Mouse (Mus musculus) midbrain, postnatal 0 days (tissue): Measurements from ENCODE around the gene Igf2bp3. TPM values are rescaled to one million over a fixed set of nuclear protein-coding genes. Genes with fewer than 3 reads are reported as not detected.

ENCODE experiments used
- ATAC-seq: fragments of 200-750 bp; cut with Nextera tagmentation; 2 replicates; pipeline ENCODE4 v1.8.0; 2017; ENCODE audit warnings: moderate number of reproducible peaks, mild to moderate bottlenecking, moderate TSS enrichment, moderate library complexity; ENCODE audit not compliant: low FRiP score
- DNase-seq: peaks from one replicate; pipeline ENCODE4 v3.0.0-alpha.2; 2015; ENCODE audit warnings: low spot score
- H3K27ac ChIP-seq: fragments of 300-500 bp; sonication (generic); 2 replicates; pipeline ENCODE4 v1.5.1; 2014; ENCODE audit warnings: low read depth, mild to moderate bottlenecking, low read length, mixed read lengths
- H3K27me3 ChIP-seq: fragments of 300-500 bp; sonication (generic); 2 replicates; pipeline ENCODE4 v1.6.1; 2014; ENCODE audit warnings: low read length, control low read depth, mixed read lengths; ENCODE audit not compliant: insufficient read depth
- H3K36me3 ChIP-seq: fragments of 300-500 bp; sonication (generic); 2 replicates; pipeline ENCODE4 v1.6.1; 2014; ENCODE audit warnings: low read length, control low read depth, mixed read lengths; ENCODE audit not compliant: insufficient read depth
- H3K4me1 ChIP-seq: fragments of 300-500 bp; sonication (generic); 2 replicates; pipeline ENCODE4 v1.6.1; 2014; ENCODE audit warnings: mild to moderate bottlenecking, control low read depth, antibody characterized with exemption, low read length, mixed read lengths; ENCODE audit not compliant: insufficient read depth
- H3K4me2 ChIP-seq: fragments of 300-500 bp; sonication (generic); 2 replicates; pipeline ENCODE4 v1.6.1; 2014; ENCODE audit warnings: low read depth, mild to moderate bottlenecking, low read length, mixed read lengths; ENCODE audit not compliant: poor library complexity, severe bottlenecking
- H3K4me3 ChIP-seq: fragments of 300-500 bp; sonication (generic); 2 replicates; pipeline ENCODE4 v1.5.1; 2014; ENCODE audit warnings: low read depth, mild to moderate bottlenecking, low read length, moderate library complexity
- H3K9ac ChIP-seq: fragments of 300-500 bp; sonication (generic); replicated peaks from 2 replicates; pipeline ENCODE4 v1.6.1; 2014; ENCODE audit warnings: mild to moderate bottlenecking, low read length, moderate library complexity, mixed read lengths; ENCODE audit not compliant: poor library complexity, severe bottlenecking
- H3K9me3 ChIP-seq: fragments of 300-500 bp; sonication (generic); 2 replicates; pipeline ENCODE4 v1.6.1; 2016; ENCODE audit warnings: low read length, control low read depth
- CTCF ChIP-seq: IDR thresholded peaks from 2 replicates; pipeline ENCODE4 v1.5.1; 2016; ENCODE audit warnings: antibody characterized with exemption, mild to moderate bottlenecking
- WGBS: fragments of 180-500 bp; shearing (Covaris S2); extraction: QIAGEN DNeasy Blood & Tissue Kit; methylation state at CpG from one replicate; pipeline ENCODE4 v1.1.7; 2014; 5-methylcytosine and 5-hydroxymethylcytosine counted together
- polyA plus RNA-seq: library from polyadenylated mRNA; unstranded; fragments of >200 nt; fragmentation: Nextera tagmentation; extraction: Ambion mirVana; gene quantifications from 2 replicates; pipeline ENCODE4 v1.2.1, GENCODE M21; 2015
- total RNA-seq: library from RNA; depleted of rRNA; stranded (reverse); fragments of >200 nt; gene quantifications from 2 replicates; pipeline ENCODE4 v1.2.3, GENCODE M21; 2014

Igf2bp3 gene
- total and polyA plus RNA-seq, 2 experiments from 2014 or later, result 5.4 to 10.6 TPM

- no peaks in the 10 kb centered on the region for H3K9me3 ChIP-seq
- no peak overlapping the region for H3K27ac ChIP-seq
- peak; percentile 27; the same call in 1 of the 2 replicates for ATAC-seq
- no peak overlapping the region for H3K4me3 ChIP-seq
- WGBS, result 65% methylated on average over 8 of the region's 8 CpGs
- H3K36me3 ChIP-seq, result no peaks in the 10 kb centered on the region
- no peak overlapping the region for H3K9ac ChIP-seq
- H3K4me2 ChIP-seq, result no peak overlapping the region
- H3K4me1 ChIP-seq, result peaks cover 4% of the 10 kb centered on the region; the same call in 1 of the 2 replicates
- H3K27me3 ChIP-seq, result no peaks in the 10 kb centered on the region
- peak; percentile 66 for DNase-seq
- peak; percentile 77 for TF ChIP-seq CTCF
Measured at GRCm38 (mm10) chr6:49208297-49208930, 6.3 kb downstream of the Igf2bp3 start.

GRCm38 (mm10) chr6:49206416-49206815, 8.3 kb downstream of the Igf2bp3 start:
- Histone ChIP-seq H3K27me3 (no peaks in the 10 kb centered on the region), H3K9me3 (no peaks in the 10 kb centered on the region), H3K36me3 (no peaks in the 10 kb centered on the region), H3K4me1 (peaks cover 4% of the 10 kb centered on the region; the same call in 1 of the 2 replicates), H3K4me2 (no peak overlapping the region), H3K9ac (no peak overlapping the region), H3K27ac (no peak overlapping the region), H3K4me3 (no peak overlapping the region)
- no peak for TF ChIP-seq CTCF
- ATAC-seq (no peak), DNase-seq (peak; percentile 24)
- WGBS, result 63% methylated on average over 1 of the region's 1 CpGs

- ATAC-seq, result no peak
Measured at GRCm38 (mm10) chr6:49195188-49195587, 19.6 kb downstream of the Igf2bp3 start.

GRCm38 (mm10) chr6:49194536-49194935, 20.2 kb downstream of the Igf2bp3 start:
- Histone ChIP-seq H3K4me3 (no peak overlapping the region), H3K27me3 (no peaks in the 10 kb centered on the region), H3K9me3 (no peaks in the 10 kb centered on the region), H3K4me2 (no peak overlapping the region), H3K9ac (no peak overlapping the region), H3K36me3 (no peaks in the 10 kb centered on the region), H3K27ac (no peak overlapping the region), H3K4me1 (no peaks in the 10 kb centered on the region)
- WGBS, result 99% methylated on average over 4 of the region's 4 CpGs
- no peak for TF ChIP-seq CTCF
- ATAC-seq (no peak), DNase-seq (no peak)

More at GRCm38 (mm10) chr6:49195188-49195587, 19.6 kb downstream of the Igf2bp3 start:
- 84% methylated on average over 10 of the region's 10 CpGs for WGBS
- H3K9ac ChIP-seq, result no peak overlapping the region
- no peak overlapping the region for H3K4me3 ChIP-seq
- no peaks in the 10 kb centered on the region for H3K9me3 ChIP-seq
- no peak for TF ChIP-seq CTCF
- no peak for DNase-seq
- H3K27ac ChIP-seq, result no peak overlapping the region
- H3K4me1 ChIP-seq, result no peaks in the 10 kb centered on the region
- H3K36me3 ChIP-seq, result no peaks in the 10 kb centered on the region
- no peaks in the 10 kb centered on the region for H3K27me3 ChIP-seq
- no peak overlapping the region for H3K4me2 ChIP-seq

DNA sequence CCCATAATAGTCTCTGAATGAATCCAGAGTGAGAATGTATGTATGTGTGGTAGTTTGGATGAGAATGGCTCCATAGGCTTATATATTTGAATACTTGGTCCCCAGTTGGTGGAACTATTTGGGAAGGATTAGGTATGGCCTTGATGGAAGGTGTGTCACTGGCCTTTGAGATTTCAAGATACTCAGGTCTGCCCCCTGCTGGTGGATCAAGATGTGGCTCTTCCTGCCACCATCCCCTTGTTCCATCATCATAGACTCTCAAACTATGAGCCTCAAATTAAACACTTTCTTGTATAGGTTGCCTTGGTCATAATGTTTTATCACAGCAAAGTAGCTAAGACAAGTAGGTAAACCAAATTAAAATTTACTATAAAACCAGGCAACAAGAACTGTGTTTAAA, 25.4 kb downstream of the Igf2bp3 start:
- TF ChIP-seq CTCF, result peak; percentile 32
- ATAC-seq, result no peak

GRCm38 (mm10) chr6:49187299-49187698, 27.5 kb downstream of the Igf2bp3 start:
- Histone ChIP-seq H3K36me3 (no peaks in the 10 kb centered on the region), H3K4me2 (no peak overlapping the region), H3K9ac (no peak overlapping the region), H3K27ac (no peak overlapping the region), H3K4me1 (no peaks in the 10 kb centered on the region), H3K27me3 (no peaks in the 10 kb centered on the region), H3K9me3 (no peaks in the 10 kb centered on the region), H3K4me3 (no peak overlapping the region)
- 92% methylated on average over 7 of the region's 7 CpGs for WGBS
- DNase-seq, result no peak
- peak; percentile 50 for TF ChIP-seq CTCF
- ATAC-seq, result no peak

More for the DNA sequence above, 25.4 kb downstream of the Igf2bp3 start:
- H3K4me1 ChIP-seq, result no peaks in the 10 kb centered on the region
- H3K27me3 ChIP-seq, result no peaks in the 10 kb centered on the region
- no peak for DNase-seq
- H3K36me3 ChIP-seq, result no peaks in the 10 kb centered on the region
- H3K4me2 ChIP-seq, result no peak overlapping the region
- no peak overlapping the region for H3K27ac ChIP-seq
- no peak overlapping the region for H3K9ac ChIP-seq
- no peak overlapping the region for H3K4me3 ChIP-seq
- H3K9me3 ChIP-seq, result no peaks in the 10 kb centered on the region
